Mouse (Mus musculus) G1E (cell line): Measurements from ENCODE around the gene Zfp84. TPM values are rescaled to one million over a fixed set of nuclear protein-coding genes. Genes with fewer than 3 reads are reported as not detected.
A peak's percentile ranks its signal among the peaks of the same experiment; 100 is the strongest.
"Not testable (repeated sequence)": the region's sequence is repeated elsewhere in the genome, so short reads cannot be mapped to it uniquely, and the experiment has no call there.

Source experiments
- ATAC-seq: 2 replicates; pipeline ENCODE4 v1.8.0; 2016; ENCODE audit warnings: mild to moderate bottlenecking; ENCODE audit not compliant: insufficient number of reproducible peaks, poor library complexity, low FRiP score, severe bottlenecking; ENCODE audit errors: extremely low read depth
- DNase-seq: peaks from one replicate; pipeline ENCODE4 v3.0.0; 2012; ENCODE audit warnings: low spot score
- H3K27me3 ChIP-seq: 2 replicates; pipeline ENCODE4 v1.6.1; 2012; ENCODE audit warnings: mild to moderate bottlenecking, low read length, inconsistent platforms; ENCODE audit not compliant: insufficient read depth
- H3K36me3 ChIP-seq: replicated peaks from 2 replicates; pipeline ENCODE3; 2012; ENCODE audit warnings: mild to moderate bottlenecking, inconsistent platforms
- H3K4me1 ChIP-seq: 2 replicates; pipeline ENCODE4 v1.6.1; 2012; ENCODE audit warnings: low read depth, low read length, inconsistent platforms, mixed read lengths; ENCODE audit not compliant: insufficient read depth
- H3K4me3 ChIP-seq: 2 replicates; pipeline ENCODE4 v1.5.1; 2012; ENCODE audit warnings: low read depth, mild to moderate bottlenecking, inconsistent platforms, low read length, moderate library complexity, mixed read lengths
- H3K9me3 ChIP-seq: replicated peaks from 2 replicates; pipeline ENCODE4 v1.6.1; 2012; ENCODE audit warnings: inconsistent platforms
- CTCF ChIP-seq: IDR thresholded peaks from 2 replicates; pipeline ENCODE4 v1.5.1; 2012; ENCODE audit warnings: low read depth, low read length, inconsistent platforms, mixed read lengths
- GATA1 ChIP-seq: IDR thresholded peaks from 2 replicates; pipeline ENCODE4 v1.6.1; 2012; ENCODE audit warnings: borderline replicate concordance, low read length, inconsistent platforms, mixed read lengths
- GATA2 ChIP-seq: IDR thresholded peaks from 2 replicates; pipeline ENCODE4 v1.6.1; 2012; ENCODE audit warnings: low read depth, low read length, inconsistent platforms, borderline replicate concordance
- POLR2AphosphoS5 ChIP-seq: IDR thresholded peaks from 2 replicates; pipeline ENCODE4 v1.6.1; 2012; ENCODE audit warnings: low read depth, low read length, inconsistent platforms; ENCODE audit not compliant: insufficient replicate concordance
- TAL1 ChIP-seq: conservative IDR thresholded peaks from 2 replicates; pipeline ENCODE4 v1.6.1; 2012; ENCODE audit warnings: low read depth, low read length, inconsistent platforms, mixed read lengths
- polyA plus RNA-seq: library from polyadenylated mRNA; stranded (reverse); fragments of >175 nt; gene quantifications from 2 replicates; pipeline ENCODE4 v1.2.3, GENCODE M21; 2012
- total RNA-seq, 2 experiments: library from RNA; stranded (forward) in 1 of 2; stranded (reverse) in 1 of 2; fragments of 200-1000 nt in 1 of 2; fragments of >200 nt in 1 of 2; fragmentation: Nextera tagmentation in 1 of 2; gene quantifications; 2 replicates each; pipeline ENCODE4 v1.2.3; 2014 to 2017

Gene Zfp84
- total RNA-seq (2014; fragmentation: Nextera tagmentation) (22.1 and 24.8 TPM in 2 replicates), total RNA-seq (2017) (16.8 and 17.8 TPM in 2 replicates), polyA plus RNA-seq (1.1 and 2.5 TPM in 2 replicates)

GRCm38 (mm10) chr7:29768090-29768900 lies at the start of gene Zfp84:
TSS of gene Zfp84 (plus strand) at chr7:29768552.
- no peak for TF ChIP-seq POLR2AphosphoS5
- TF ChIP-seq CTCF: no peak
- no peak for TF ChIP-seq GATA2
- TF ChIP-seq GATA1: no peak
- TF ChIP-seq TAL1: no peak
- DNase-seq: peak; percentile 49
- H3K4me1 ChIP-seq: peaks cover 33% of the 10 kb centered on the region
- peak; percentile 95 for ATAC-seq
- peak within 1 kb of the TSS; percentile 75 for H3K4me3 ChIP-seq
- H3K36me3 ChIP-seq: peaks cover 45% of the 10 kb centered on the region
- H3K9me3 ChIP-seq: no peaks in the 10 kb centered on the region
- no peaks in the 10 kb centered on the region for H3K27me3 ChIP-seq

- H3K36me3 ChIP-seq: not testable (repeated sequence)
These were observed 42.8 kb upstream of the Zfp84 start for GRCm38 (mm10) chr7:29725461-29726142.

GRCm38 (mm10) chr7:29726860-29727259 lies 41.5 kb upstream of the Zfp84 start, which contains the start of gene Catsperg2:
TSS of gene Catsperg2 (minus strand) at chr7:29727032.
- not testable (repeated sequence) for H3K4me3 ChIP-seq, H3K27me3 ChIP-seq, DNase-seq, H3K36me3 ChIP-seq, H3K4me1 ChIP-seq, ATAC-seq, H3K9me3 ChIP-seq

More at GRCm38 (mm10) chr7:29725461-29726142, 42.8 kb upstream of the Zfp84 start:
- not testable (repeated sequence) for H3K27me3 ChIP-seq, H3K4me1 ChIP-seq, H3K9me3 ChIP-seq, DNase-seq
- peak overlapping the region; percentile 30; the same call in 1 of the 2 replicates for H3K4me3 ChIP-seq
- ATAC-seq: peak; percentile 66

GRCm38 (mm10) chr7:29728055-29728454 lies 40.3 kb upstream of the Zfp84 start:
- Histone ChIP-seq H3K27me3 (no peaks in the 10 kb centered on the region), H3K4me3 (no peak overlapping the region), H3K4me1 (no peaks in the 10 kb centered on the region), H3K9me3 (peaks cover 20% of the 10 kb centered on the region), H3K36me3 (no peaks in the 10 kb centered on the region)
- no peak for TF ChIP-seq GATA1
- no peak for TF ChIP-seq CTCF
- TF ChIP-seq POLR2AphosphoS5: no peak
- TF ChIP-seq GATA2: no peak
- TF ChIP-seq TAL1: no peak
- DNase-seq (no peak), ATAC-seq (no peak)

- Histone ChIP-seq H3K36me3 (no peaks in the 10 kb centered on the region), H3K4me3 (no peak overlapping the region), H3K4me1 (no peaks in the 10 kb centered on the region), H3K27me3 (no peaks in the 10 kb centered on the region), H3K9me3 (no peaks in the 10 kb centered on the region)
- no peak for TF ChIP-seq POLR2AphosphoS5
- no peak for TF ChIP-seq TAL1
- no peak for TF ChIP-seq CTCF
- TF ChIP-seq GATA1: no peak
- no peak for TF ChIP-seq GATA2
- DNase-seq (no peak), ATAC-seq (no peak)
These were observed 26.1 kb upstream of the Zfp84 start for GRCm38 (mm10) chr7:29742258-29742657.

- TF ChIP-seq GATA2: no peak
- TF ChIP-seq POLR2AphosphoS5: no peak
- TF ChIP-seq GATA1: no peak
- no peak for TF ChIP-seq CTCF
- TF ChIP-seq TAL1: no peak
- no peak for ATAC-seq
- H3K27me3 ChIP-seq: peaks cover 4% of the 10 kb centered on the region; the same call in 1 of the 2 replicates
- H3K9me3 ChIP-seq: peaks cover 7% of the 10 kb centered on the region
- H3K4me1 ChIP-seq: peaks cover 2% of the 10 kb centered on the region; the same call in 1 of the 2 replicates
- DNase-seq: no peak
- peaks cover 12% of the 10 kb centered on the region for H3K36me3 ChIP-seq
- H3K4me3 ChIP-seq: no peak overlapping the region
These were observed 7.9 kb upstream of the Zfp84 start for GRCm38 (mm10) chr7:29760476-29760875.
